In the genomic region with DNA sequence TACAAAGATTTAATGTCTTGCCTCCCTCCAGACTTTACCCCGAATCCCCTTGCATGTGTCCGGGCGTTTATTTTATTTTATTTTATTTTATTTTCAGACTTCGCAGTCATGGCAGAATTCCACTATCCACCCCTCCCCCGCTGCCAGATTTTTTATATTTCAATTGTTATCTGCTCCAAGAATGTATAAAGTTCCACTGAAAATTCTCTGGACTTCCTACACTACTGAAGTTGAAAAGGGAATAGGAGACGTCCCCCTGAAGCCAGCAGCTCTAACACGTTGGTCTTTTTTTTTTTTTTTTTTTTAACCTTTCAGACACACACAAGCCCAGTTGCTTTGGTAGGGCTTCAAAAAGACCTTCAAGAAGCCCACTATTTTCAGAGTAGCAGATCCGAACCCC, we compare ENCODE assay signal across 9 mouse cellular contexts. TPM values are rescaled to one million over a fixed set of nuclear protein-coding genes. Genes with fewer than 3 reads are reported as not detected.
A peak's percentile ranks its signal among the peaks of the same experiment; 100 is the strongest.
DNase-seq lines count a peak whose midpoint lies in the region; ATAC-seq lines count a peak whose summit lies in the region.
"Had no signal": no experiment of that assay in that cellular context is flagged by ENCODE, and none has a peak within 500 bp of the region (broad histone marks: within the 10 kb centered on the region; RNA-seq: fewer than 3 reads in every experiment).

No protein-coding gene starts in this region.

- peak overlapping the region; percentile 90 for H3K4me2 ChIP-seq in lung, embryonic 16.5 days (ENCODE audit: low read depth, low read length)
- peak overlapping the region; percentile 85 for H3K4me2 ChIP-seq in forebrain, embryonic 14.5 days (ENCODE audit: low read length)
- peak overlapping the region; percentile 80 for H3K4me2 ChIP-seq in limb, embryonic 13.5 days (replicated peaks)
- H3K4me2 ChIP-seq in stomach, embryonic 14.5 days (replicated peaks; ENCODE audit: low read depth, low read length), result peak overlapping the region; percentile 89

- peak overlapping the region; percentile 85 for H3K9ac ChIP-seq in lung, embryonic 16.5 days (ENCODE audit: low read length)
- peak overlapping the region; percentile 72; the same call in 1 of the 2 replicates for H3K9ac ChIP-seq in forebrain, embryonic 14.5 days (ENCODE audit: low read length)
- peak overlapping the region; percentile 94 for H3K9ac ChIP-seq in limb, embryonic 13.5 days
- peak overlapping the region; percentile 53; the same call in 1 of the 2 replicates for H3K9ac ChIP-seq in stomach, embryonic 14.5 days (replicated peaks; ENCODE audit: low read depth, low read length)

- no peak for DNase-seq in lung, postnatal 36 days
- DNase-seq in forebrain, embryonic 14.5 days (ENCODE audit: low spot score), result no peak
- no peak for DNase-seq in left cerebral cortex, adult 11 months (ENCODE audit: low spot score)
- no peak for DNase-seq in adrenal gland, postnatal 4 days (ENCODE audit: low spot score in 2 of 2)
- DNase-seq: right cerebral cortex, postnatal 14 days had no signal

- H3K4me3 ChIP-seq in lung, embryonic 16.5 days (ENCODE audit: low read length), result peak overlapping the region; percentile 80
- peak overlapping the region; percentile 66 for H3K4me3 ChIP-seq in forebrain, embryonic 14.5 days (ENCODE audit: low read depth, low read length)
- peak overlapping the region; percentile 79 for H3K4me3 ChIP-seq in limb, embryonic 13.5 days
- peak overlapping the region; percentile 54 for H3K4me3 ChIP-seq in stomach, embryonic 14.5 days (ENCODE audit: low read depth, low read length)

- no peaks in the 10 kb centered on the region for H3K27me3 ChIP-seq in lung, embryonic 16.5 days (ENCODE audit: control insufficient read depth, insufficient read depth, low read depth, low read length)
- H3K27me3 ChIP-seq in forebrain, embryonic 14.5 days (replicated peaks; ENCODE audit: control insufficient read depth, insufficient read depth, low read length), result no peaks in the 10 kb centered on the region
- no peaks in the 10 kb centered on the region for H3K27me3 ChIP-seq in limb, embryonic 13.5 days
- no peaks in the 10 kb centered on the region for H3K27me3 ChIP-seq in stomach, embryonic 14.5 days (ENCODE audit: control insufficient read depth, insufficient read depth, low read length)

- peak overlapping the region; percentile 95 for H3K27ac ChIP-seq in lung, embryonic 16.5 days (ENCODE audit: low read length)
- H3K27ac ChIP-seq in forebrain, embryonic 14.5 days (ENCODE audit: low read depth, low read length), result no peak overlapping the region
- peak overlapping the region; percentile 93 for H3K27ac ChIP-seq in limb, embryonic 13.5 days
- H3K27ac ChIP-seq in stomach, embryonic 14.5 days (ENCODE audit: low read length), result peak overlapping the region; percentile 87

- 0 out of 2 replicates have a peak, but pooled peaks cover 2% of the 10 kb centered on the region for H3K36me3 ChIP-seq in lung, embryonic 16.5 days (ENCODE audit: control insufficient read depth, insufficient read depth, low read length)
- no peaks in the 10 kb centered on the region for H3K36me3 ChIP-seq in forebrain, embryonic 14.5 days (ENCODE audit: control insufficient read depth, insufficient read depth, low read length)
- peaks cover 17% of the 10 kb centered on the region for H3K36me3 ChIP-seq in limb, embryonic 13.5 days
- peaks cover 7% of the 10 kb centered on the region; the same call in 1 of the 2 replicates for H3K36me3 ChIP-seq in stomach, embryonic 14.5 days (ENCODE audit: control insufficient read depth, insufficient read depth, low read length)

- H3K4me1 ChIP-seq in lung, embryonic 16.5 days (replicated peaks; ENCODE audit: control insufficient read depth, insufficient read depth, low read length), result peaks cover 17% of the 10 kb centered on the region
- H3K4me1 ChIP-seq in forebrain, embryonic 14.5 days (ENCODE audit: control insufficient read depth, insufficient read depth, low read length), result no peaks in the 10 kb centered on the region; the same call in 1 of the 2 replicates
- H3K4me1 ChIP-seq in limb, embryonic 13.5 days, result peaks cover 42% of the 10 kb centered on the region
- H3K4me1 ChIP-seq in stomach, embryonic 14.5 days (ENCODE audit: control insufficient read depth, insufficient read depth, low read length), result peaks cover 11% of the 10 kb centered on the region; the same call in 1 of the 2 replicates

- 10% methylated on average over 8 of the region's 8 CpGs for WGBS in lung, embryonic 16.5 days
- WGBS in forebrain, embryonic 14.5 days, result 16% methylated on average over 8 of the region's 8 CpGs
- WGBS in limb, embryonic 13.5 days, result 14% methylated on average over 8 of the region's 8 CpGs
- 13% methylated on average over 8 of the region's 8 CpGs for WGBS in stomach, embryonic 14.5 days

- H3K9me3 ChIP-seq in lung, embryonic 16.5 days (ENCODE audit: control insufficient read depth, low read length), result no peaks in the 10 kb centered on the region
- H3K9me3 ChIP-seq in forebrain, embryonic 14.5 days (replicated peaks; ENCODE audit: control insufficient read depth, low read length), result no peaks in the 10 kb centered on the region
- no peaks in the 10 kb centered on the region for H3K9me3 ChIP-seq in limb, embryonic 13.5 days
- H3K9me3 ChIP-seq in stomach, embryonic 14.5 days (ENCODE audit: control insufficient read depth, low read depth, low read length), result no peaks in the 10 kb centered on the region

- ATAC-seq in lung, embryonic 16.5 days (ENCODE audit: low read depth), result no peak
- ATAC-seq in forebrain, embryonic 14.5 days, result no peak
- ATAC-seq in limb, embryonic 13.5 days (ENCODE audit: low FRiP score, low read depth), result no peak
- ATAC-seq in stomach, embryonic 14.5 days (ENCODE audit: insufficient number of reproducible peaks, insufficient read depth, low FRiP score, low read depth), result no peak
- ATAC-seq in megakaryocyte progenitor cell, adult 5-6 weeks (replicated peaks; ENCODE audit: poor library complexity), result no peak

RNA-seq across cellular contexts. Expression of a gene that starts 1.2 kb away (rescaled TPM):
- polyA plus RNA-seq in lung, embryonic 16.5 days (2015; fragmentation: Nextera tagmentation; extraction: Ambion mirVana), result 185 and 189 TPM in 2 replicates
- polyA plus RNA-seq in forebrain, embryonic 14.5 days (2014; fragmentation: Nextera tagmentation; extraction: Ambion mirVana), result 22.5 and 34.9 TPM in 2 replicates
- 219 and 234 TPM in 2 replicates for polyA plus RNA-seq in limb, embryonic 13.5 days (2015; fragmentation: Nextera tagmentation; extraction: Ambion mirVana)
- polyA plus RNA-seq in stomach, embryonic 14.5 days (2014; fragmentation: Nextera tagmentation; extraction: Ambion mirVana), result 182 and 185 TPM in 2 replicates
- total RNA-seq in megakaryocyte progenitor cell, adult 5-6 weeks (2015), result 11.5 and 13.7 TPM in 2 replicates
- 3.4 and 7.9 TPM in 2 replicates for total RNA-seq in megakaryocyte progenitor cell, adult 5-6 weeks (2017)
- total RNA-seq in adrenal gland, postnatal 4 days (2021), result 100 to 1,000 TPM; 186 to 364 TPM
